Mouse (Mus musculus) lung, adult 18-20 months (tissue): Measurements from ENCODE around the gene Scfd1.

Source experiments
- DNase-seq, 2 experiments: peaks; one replicate each; pipeline ENCODE4 v3.0.0; 2022; ENCODE audit warnings: mixed read lengths in 2 of 2

The Scfd1 gene

DNA sequence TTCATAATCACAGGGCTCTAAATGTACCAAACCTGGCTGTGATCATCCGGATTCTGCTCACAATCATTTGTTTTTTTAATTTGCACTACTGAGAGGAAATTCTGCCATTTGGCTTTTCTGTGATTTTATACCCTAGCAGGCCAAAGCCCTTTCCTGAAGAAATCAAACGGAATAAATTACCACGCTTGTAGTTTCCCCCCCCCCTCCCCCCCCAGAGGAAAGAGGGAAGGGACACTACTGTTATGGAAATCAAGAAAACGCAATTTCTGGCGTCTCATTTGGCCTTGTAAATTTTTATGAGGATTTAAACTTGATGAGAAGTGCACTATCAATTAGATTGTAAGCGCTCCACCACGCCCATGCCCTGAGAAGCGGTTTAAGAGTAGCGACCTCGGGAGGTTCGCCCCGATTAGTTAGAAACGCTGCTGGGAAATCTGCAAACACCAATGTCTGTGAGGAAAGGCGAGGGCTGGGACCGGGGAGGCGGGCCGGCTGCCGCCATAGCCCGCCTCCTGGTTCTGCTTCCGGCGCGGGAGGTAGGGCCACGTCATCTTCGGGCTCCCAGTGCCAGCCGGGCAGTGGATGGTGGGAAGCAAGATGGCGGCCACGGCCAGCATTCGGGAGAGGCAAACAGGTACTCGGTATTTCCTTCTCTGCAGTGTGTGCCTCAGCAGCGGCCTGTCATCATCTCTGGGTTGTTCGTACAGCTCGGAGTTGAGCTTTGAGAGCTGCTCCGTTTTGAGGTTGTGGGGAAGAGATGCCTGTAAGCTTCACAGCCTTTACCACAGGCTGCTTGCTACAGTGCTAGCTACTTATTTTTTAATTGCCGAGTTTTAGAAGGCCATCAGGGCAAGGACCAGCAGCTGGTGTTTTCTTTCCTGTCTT is at the start of gene Scfd1:
TSS of gene Scfd1 (plus strand) at position 508 of the 885 bp plus-strand sequence.
- DNase-seq, result peak; percentile 92 to 95

DNA sequence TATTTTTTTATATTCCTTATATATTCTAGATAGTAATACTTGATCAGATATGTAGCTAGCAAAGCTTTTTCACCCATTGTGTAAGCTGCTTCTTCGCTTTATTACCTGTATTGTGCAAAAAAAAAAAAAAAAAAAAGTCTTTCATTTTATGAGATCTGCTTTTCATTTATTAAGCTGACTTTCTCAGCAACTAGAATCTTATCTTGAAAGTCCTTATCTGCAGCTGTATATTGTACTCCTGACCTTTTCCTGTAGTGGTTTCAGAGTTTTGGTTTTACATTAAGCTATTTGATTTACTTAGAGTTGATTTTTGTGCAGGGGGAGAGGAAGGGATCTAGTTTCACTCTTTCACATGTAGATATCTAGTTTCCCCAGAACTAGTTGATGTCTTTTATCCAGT is 40.3 kb upstream of the Scfd1 start:
- no peak for DNase-seq

GRCm38 (mm10) chr12:51346121-51346520 is 31.2 kb upstream of the Scfd1 start:
- peak; percentile 53 to 75 for DNase-seq

GRCm38 (mm10) chr12:51347988-51348697 is 29.2 kb upstream of the Scfd1 start, which contains the start of gene G2e3:
G2e3 (plus strand) TSS chr12:51348061.
- DNase-seq, result peak; percentile 90 to 93

- no peak for DNase-seq
Observed at GRCm38 (mm10) chr12:51348698-51348998, 28.7 kb upstream of the Scfd1 start.

DNA sequence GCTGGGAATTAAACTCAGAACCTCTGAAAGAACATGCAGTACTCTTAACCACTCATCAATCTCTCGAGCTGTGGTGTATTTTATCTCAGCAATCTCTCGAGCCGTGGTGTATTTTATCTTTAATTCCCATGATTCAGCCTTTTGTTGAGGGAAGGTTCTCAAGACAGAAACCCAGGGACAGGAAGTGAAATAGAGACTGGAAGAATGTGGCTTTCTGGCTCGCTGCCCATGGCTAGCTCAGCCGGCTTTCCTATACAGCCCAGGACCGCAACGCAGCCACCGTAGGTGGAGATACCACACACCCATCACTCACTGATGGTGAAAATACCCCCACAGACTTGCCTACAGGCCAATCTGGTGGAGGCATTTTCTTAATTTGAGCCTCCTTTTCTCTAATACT is 22.0 kb upstream of the Scfd1 start:
- no peak for DNase-seq

- no peak for DNase-seq
Observed at GRCm38 (mm10) chr12:51361294-51361693, 16.0 kb upstream of the Scfd1 start.

- no peak for DNase-seq
Observed at GRCm38 (mm10) chr12:51362898-51363297, 14.4 kb upstream of the Scfd1 start.

DNA sequence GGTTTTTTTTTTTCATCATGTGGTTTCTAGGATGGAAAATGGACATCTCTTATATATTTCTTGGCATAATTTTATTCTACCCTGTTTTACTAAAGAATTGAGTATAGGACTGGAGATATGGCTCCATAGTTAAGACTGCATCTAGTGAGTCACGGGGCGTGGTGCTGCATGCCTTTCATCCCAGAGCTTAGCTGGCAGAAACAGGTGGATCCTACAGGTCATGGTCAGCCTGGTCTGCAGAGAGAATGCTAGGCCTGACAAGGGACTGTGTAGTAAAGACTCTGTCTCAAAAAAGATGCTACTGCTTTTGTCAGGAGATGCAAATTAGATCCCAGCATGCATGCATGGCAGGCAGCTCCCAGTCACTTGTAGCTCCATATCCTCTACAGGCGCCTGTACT is 8.8 kb upstream of the Scfd1 start:
- DNase-seq, result no peak

DNA sequence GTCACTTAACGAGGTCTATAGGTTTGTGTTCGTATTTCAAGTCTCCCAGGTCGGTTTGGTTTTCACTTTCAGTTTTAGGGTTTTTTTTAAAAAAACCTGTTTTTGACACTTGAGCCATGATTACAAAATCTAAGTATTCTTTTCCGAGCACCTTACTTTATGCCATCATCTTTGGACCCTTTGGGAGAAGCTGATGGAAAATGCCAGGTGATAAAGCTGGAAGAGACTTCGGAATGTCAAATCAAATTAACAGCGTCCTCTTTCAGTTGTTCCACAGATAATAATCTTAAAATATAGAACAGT is 529 bp downstream of the Scfd1 start:
- DNase-seq, result no peak

GRCm38 (mm10) chr12:51399871-51400270 is 22.6 kb downstream of the Scfd1 start:
- no peak for DNase-seq

DNA sequence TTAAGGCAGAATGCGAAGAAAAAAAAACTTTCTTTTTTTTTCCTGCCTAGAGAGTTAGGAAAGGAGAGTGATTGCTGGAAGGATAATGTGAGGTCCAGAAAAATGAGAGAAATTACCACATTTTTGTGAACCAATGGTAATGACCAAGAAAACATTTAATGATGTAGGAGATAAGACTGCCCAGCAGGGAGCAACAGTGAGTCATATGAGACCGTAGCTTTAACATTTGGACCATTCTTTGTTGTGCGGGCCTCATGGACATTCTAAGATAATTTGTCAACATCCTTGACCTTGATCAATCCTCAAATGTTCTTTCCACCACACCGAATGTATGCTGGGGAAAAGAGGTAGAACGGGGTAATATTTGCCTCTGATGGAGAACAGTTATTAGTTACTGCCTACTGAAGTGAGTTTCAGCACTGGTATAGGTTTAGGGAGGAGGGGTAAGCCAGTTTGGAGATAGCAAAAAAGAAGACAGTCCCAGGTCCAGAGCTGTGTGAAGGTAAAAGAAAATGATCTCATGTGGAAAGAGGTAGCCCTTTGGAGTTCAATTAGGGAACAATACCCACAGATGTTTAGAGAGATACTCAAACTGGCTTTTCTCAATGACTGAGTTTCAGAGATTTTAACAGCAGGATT is 24.9 kb downstream of the Scfd1 start:
- no peak for DNase-seq

- no peak for DNase-seq
Observed at GRCm38 (mm10) chr12:51403987-51404586, 26.8 kb downstream of the Scfd1 start.

GRCm38 (mm10) chr12:51411362-51411761 is 34.1 kb downstream of the Scfd1 start:
- no peak for DNase-seq

- no peak for DNase-seq
Observed at GRCm38 (mm10) chr12:51437541-51437940, 60.2 kb downstream of the Scfd1 start.

DNA sequence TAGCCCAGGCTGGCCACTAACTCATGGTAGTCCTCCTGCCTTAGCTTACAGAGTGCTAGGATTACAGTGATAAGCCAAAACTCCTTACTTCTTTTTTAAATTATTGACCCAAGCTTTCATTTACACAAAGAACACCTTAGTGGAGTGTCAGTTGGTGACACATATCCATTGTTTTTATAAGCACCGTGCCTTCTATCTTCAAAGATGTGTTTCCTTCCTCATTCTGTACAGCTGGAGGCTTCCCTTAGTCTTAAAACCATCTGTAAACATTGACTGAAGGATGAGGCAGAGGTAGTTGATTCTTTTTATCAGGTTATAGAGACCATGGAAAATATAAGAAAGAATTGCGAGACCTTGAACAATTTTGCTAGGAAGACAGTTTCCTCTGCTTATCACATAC is 61.0 kb downstream of the Scfd1 start:
- no peak for DNase-seq

- DNase-seq, result no peak
Observed at GRCm38 (mm10) chr12:51449303-51449702, 72.0 kb downstream of the Scfd1 start.

- DNase-seq, result no peak
Observed at GRCm38 (mm10) chr12:51470881-51471280, 93.6 kb downstream of the Scfd1 start.

GRCm38 (mm10) chr12:51481246-51481645 is 103.9 kb downstream of the Scfd1 start:
- no peak for DNase-seq

GRCm38 (mm10) chr12:51492040-51492439 is 114.7 kb downstream of the Scfd1 start:
- no peak for DNase-seq

DNA sequence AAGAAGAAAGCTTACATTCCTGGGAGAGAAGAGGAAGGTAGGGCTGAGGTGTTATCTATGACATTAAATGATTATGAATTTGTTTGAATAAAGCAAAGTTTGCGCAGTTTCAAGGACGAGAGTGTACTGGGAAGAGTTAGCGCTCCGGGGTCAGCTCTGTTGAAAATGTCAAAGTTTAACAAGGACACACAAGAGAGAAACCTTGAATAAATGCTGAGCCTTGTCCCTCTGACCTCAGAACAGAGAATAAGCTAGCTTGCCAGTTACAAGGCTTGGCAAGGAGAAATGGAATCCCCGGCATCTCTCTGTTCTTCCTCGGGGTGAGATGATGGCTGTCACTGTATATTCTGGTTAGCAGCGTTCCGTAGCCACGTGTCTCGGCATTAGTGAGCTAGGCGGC is 116.2 kb downstream of the Scfd1 start:
- DNase-seq, result no peak

DNA sequence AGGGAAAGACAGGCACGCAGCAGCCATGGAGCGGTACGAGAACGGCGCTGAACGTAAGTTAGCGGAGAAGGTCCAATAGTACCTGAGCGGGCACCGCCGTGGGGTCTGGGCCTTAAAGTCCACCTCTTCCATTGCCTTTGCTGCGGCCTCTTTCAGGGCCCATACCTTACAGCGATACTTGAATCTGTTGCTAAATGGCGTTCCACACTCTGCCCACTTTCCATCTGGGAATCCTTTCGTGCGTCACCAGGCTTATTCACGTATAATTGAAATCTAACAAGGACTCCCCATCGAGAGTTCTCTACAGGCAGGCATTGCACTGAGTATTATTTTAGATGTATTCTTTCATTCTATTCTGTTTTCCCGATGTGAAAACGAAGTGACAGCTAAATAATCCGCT is 117.3 kb downstream of the Scfd1 start:
- no peak for DNase-seq
